Mouse (Mus musculus) midbrain, embryonic 16.5 days (tissue): Measurements from ENCODE around the gene Frmpd2. TPM values are rescaled to one million over a fixed set of nuclear protein-coding genes. Genes with fewer than 3 reads are reported as not detected.

ENCODE experiments used
- polyA plus RNA-seq: library from polyadenylated mRNA; unstranded; fragments of >200 nt; fragmentation: Nextera tagmentation; extraction: Ambion mirVana; gene quantifications from 2 replicates; pipeline ENCODE4 v1.2.1, GENCODE M21; 2015

The Frmpd2 gene
- polyA plus RNA-seq, 1 experiment from 2014 or later: 0.48 TPM

Other genes with a start within 250 kb of the Frmpd2 start
- 31.2 and 35.1 TPM in 2 replicates for gene Mapk8, start 24.5 kb upstream of the Frmpd2 start, polyA plus RNA-seq
- gene Ptpn20, start 117.5 kb downstream of the Frmpd2 start, polyA plus RNA-seq: 0.11 and 0.15 TPM in 2 replicates